Mouse (Mus musculus) kidney, adult 2 months (tissue): ENCODE measurements at regions not wholly inside any gene's neighbourhood (a gene's known extent, or its start where the extent isn't known, plus 50 kb on each side); places are given as distances from the start of the nearest gene placed in this dataset.

Experiments
- CTCF ChIP-seq: fragments of 200-500 bp; conservative IDR thresholded peaks from 2 replicates; pipeline ENCODE4 v1.5.1; 2011; ENCODE audit warnings: low read depth, mild to moderate bottlenecking, control low read depth, low read length, moderate library complexity, mixed read lengths; ENCODE audit not compliant: insufficient read depth, insufficient read length
- POLR2A ChIP-seq: fragments of 200-500 bp; IDR thresholded peaks from one replicate; pipeline ENCODE4 v1.6.1; 2011; ENCODE audit warnings: low read depth, low read length, control low read depth

DNA sequence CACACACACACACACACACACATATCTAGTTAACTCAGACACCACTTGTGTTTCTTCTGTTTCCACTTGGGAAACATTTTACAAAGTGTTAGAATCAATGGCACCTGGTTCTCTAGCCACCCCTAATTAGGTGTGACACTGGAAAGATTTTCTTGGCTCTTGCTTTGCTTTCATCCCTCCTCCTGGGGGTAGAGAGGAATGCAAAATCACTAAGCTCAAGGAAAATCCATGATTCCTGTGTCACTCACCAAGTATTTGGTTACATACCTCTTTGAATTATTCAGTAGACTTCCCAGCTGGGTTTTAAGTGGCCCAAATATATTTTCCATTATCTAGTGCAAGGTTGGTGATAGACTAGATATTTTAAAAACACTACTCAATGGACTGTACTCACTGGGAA, 676.5 kb upstream of the Ptbp2 start:
- TF ChIP-seq CTCF (no peak), POLR2A (no peak)
